Mouse (Mus musculus) kidney, embryonic 15.5 days (tissue): Measurements from ENCODE around the gene Slc25a33. TPM values are rescaled to one million over a fixed set of nuclear protein-coding genes. Genes with fewer than 3 reads are reported as not detected.

ENCODE experiments used
- ATAC-seq: fragments of 200-750 bp; cut with Nextera tagmentation; replicated peaks from 2 replicates; pipeline ENCODE4 v1.8.0; 2017; ENCODE audit warnings: moderate TSS enrichment; ENCODE audit not compliant: low FRiP score
- H3K27ac ChIP-seq: fragments of 300-500 bp; sonication (generic); 2 replicates; pipeline ENCODE4 v1.5.1; 2015; ENCODE audit warnings: mild to moderate bottlenecking, inconsistent platforms
- H3K27me3 ChIP-seq: fragments of 300-500 bp; sonication (generic); 2 replicates; pipeline ENCODE4 v1.6.1; 2015; ENCODE audit warnings: inconsistent platforms
- H3K36me3 ChIP-seq: fragments of 300-500 bp; sonication (generic); 2 replicates; pipeline ENCODE4 v1.6.1; 2015; ENCODE audit warnings: inconsistent platforms
- H3K4me1 ChIP-seq: fragments of 300-500 bp; sonication (generic); 2 replicates; pipeline ENCODE4 v1.6.1; 2015; ENCODE audit warnings: inconsistent platforms
- H3K4me2 ChIP-seq: fragments of 300-500 bp; sonication (generic); 2 replicates; pipeline ENCODE4 v1.6.1; 2015; ENCODE audit warnings: moderate library complexity, mild to moderate bottlenecking, inconsistent platforms
- H3K4me3 ChIP-seq: fragments of 300-500 bp; sonication (generic); replicated peaks from 2 replicates; pipeline ENCODE4 v1.5.1; 2015; ENCODE audit warnings: mild to moderate bottlenecking, inconsistent platforms
- H3K9ac ChIP-seq: fragments of 300-500 bp; sonication (generic); 2 replicates; pipeline ENCODE4 v1.6.1; 2015; ENCODE audit warnings: mild to moderate bottlenecking, inconsistent platforms
- H3K9me3 ChIP-seq: fragments of 300-500 bp; sonication (generic); replicated peaks from 2 replicates; pipeline ENCODE4 v1.6.1; 2016; ENCODE audit warnings: inconsistent platforms
- WGBS: fragments of 180-500 bp; shearing (Covaris S2); methylation state at CpG from one replicate; pipeline ENCODE4 v1.1.7; 2015; ENCODE audit warnings: mixed read lengths; 5-methylcytosine and 5-hydroxymethylcytosine counted together
- polyA plus RNA-seq: library from polyadenylated mRNA; unstranded; fragments of >200 nt; fragmentation: Nextera tagmentation; extraction: Ambion mirVana; gene quantifications from 2 replicates; pipeline ENCODE4 v1.2.1, GENCODE M21; 2015

Slc25a33 gene
- polyA plus RNA-seq, 1 experiment from 2014 or later: 14.2 TPM

- Histone ChIP-seq H3K4me1 (peaks cover 42% of the 10 kb centered on the region), H3K27me3 (no peaks in the 10 kb centered on the region), H3K9ac (no peak overlapping the region), H3K9me3 (no peaks in the 10 kb centered on the region), H3K4me2 (no peak overlapping the region), H3K4me3 (no peak overlapping the region), H3K36me3 (no peaks in the 10 kb centered on the region), H3K27ac (no peak overlapping the region)
- no peak for ATAC-seq
- WGBS: 51% methylated on average over 13 of the region's 13 CpGs
These were observed 19.3 kb upstream of the Slc25a33 start for GRCm38 (mm10) chr4:149793156-149794009.

- Histone ChIP-seq H3K4me3 (no peak overlapping the region), H3K4me1 (peaks cover 34% of the 10 kb centered on the region), H3K4me2 (no peak overlapping the region), H3K27ac (no peak overlapping the region), H3K9me3 (no peaks in the 10 kb centered on the region), H3K36me3 (no peaks in the 10 kb centered on the region), H3K9ac (no peak overlapping the region), H3K27me3 (no peaks in the 10 kb centered on the region)
- WGBS: 30% methylated on average over 10 of the region's 10 CpGs
- no peak for ATAC-seq
These were observed 18.2 kb upstream of the Slc25a33 start for GRCm38 (mm10) chr4:149792159-149792800.

- H3K4me2 ChIP-seq: no peak overlapping the region
- peaks cover 33% of the 10 kb centered on the region for H3K4me1 ChIP-seq
- H3K27ac ChIP-seq: no peak overlapping the region
- no peaks in the 10 kb centered on the region for H3K27me3 ChIP-seq
- no peak for ATAC-seq
- no peak overlapping the region for H3K4me3 ChIP-seq
- H3K9me3 ChIP-seq: no peaks in the 10 kb centered on the region
- WGBS: 75% methylated on average over 4 of the region's 4 CpGs
- no peaks in the 10 kb centered on the region for H3K36me3 ChIP-seq
- no peak overlapping the region for H3K9ac ChIP-seq
These were observed 17.4 kb upstream of the Slc25a33 start for GRCm38 (mm10) chr4:149791470-149791869.

DNA sequence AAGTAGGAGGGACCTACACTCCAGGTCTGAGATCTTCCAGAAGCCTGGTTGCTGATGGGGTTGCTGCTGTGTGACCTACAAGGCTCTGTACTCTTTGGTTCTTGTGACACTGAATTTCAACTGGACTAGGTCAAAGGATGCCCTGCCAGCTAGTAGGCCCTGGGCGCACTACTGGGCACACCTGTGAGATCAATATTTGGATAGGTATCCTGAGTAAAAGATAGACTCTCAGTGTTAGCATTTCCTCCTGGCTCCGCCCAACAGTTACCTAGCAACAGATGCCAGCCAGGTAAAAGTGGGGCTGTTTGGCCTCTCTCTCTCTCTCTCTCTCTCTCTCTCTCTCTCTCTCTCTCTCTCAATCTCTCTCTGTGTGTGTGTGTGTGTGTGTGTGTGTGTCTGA is 16.9 kb upstream of the Slc25a33 start:
- WGBS: 93% methylated on average over 2 of the region's 2 CpGs
- 0 out of 2 replicates have a peak, but pooled peaks have one; percentile 13 for ATAC-seq

GRCm38 (mm10) chr4:149790546-149790945 is 16.5 kb upstream of the Slc25a33 start:
- Histone ChIP-seq H3K4me1 (peaks cover 33% of the 10 kb centered on the region), H3K4me3 (no peak overlapping the region), H3K36me3 (no peaks in the 10 kb centered on the region), H3K9ac (no peak overlapping the region), H3K9me3 (no peaks in the 10 kb centered on the region), H3K27ac (peak overlapping the region; percentile 70), H3K27me3 (no peaks in the 10 kb centered on the region), H3K4me2 (no peak overlapping the region)
- WGBS: 49% methylated on average over 4 of the region's 4 CpGs
- 0 out of 2 replicates have a peak, but pooled peaks have one; percentile 16 for ATAC-seq

More for the DNA sequence above, 16.9 kb upstream of the Slc25a33 start:
- Histone ChIP-seq H3K4me3 (no peak overlapping the region), H3K9me3 (no peaks in the 10 kb centered on the region), H3K4me2 (no peak overlapping the region), H3K9ac (no peak overlapping the region), H3K27me3 (no peaks in the 10 kb centered on the region), H3K36me3 (no peaks in the 10 kb centered on the region), H3K27ac (peak overlapping the region; percentile 70), H3K4me1 (peaks cover 33% of the 10 kb centered on the region)

- Histone ChIP-seq H3K27me3 (no peaks in the 10 kb centered on the region), H3K27ac (peak overlapping the region; percentile 70), H3K36me3 (no peaks in the 10 kb centered on the region), H3K9me3 (no peaks in the 10 kb centered on the region), H3K4me3 (no peak overlapping the region), H3K9ac (no peak overlapping the region), H3K4me2 (no peak overlapping the region), H3K4me1 (peaks cover 33% of the 10 kb centered on the region)
- WGBS: 82% methylated on average over 13 of the region's 13 CpGs
- ATAC-seq: no peak
These were observed 15.5 kb upstream of the Slc25a33 start for GRCm38 (mm10) chr4:149789421-149790194.

DNA sequence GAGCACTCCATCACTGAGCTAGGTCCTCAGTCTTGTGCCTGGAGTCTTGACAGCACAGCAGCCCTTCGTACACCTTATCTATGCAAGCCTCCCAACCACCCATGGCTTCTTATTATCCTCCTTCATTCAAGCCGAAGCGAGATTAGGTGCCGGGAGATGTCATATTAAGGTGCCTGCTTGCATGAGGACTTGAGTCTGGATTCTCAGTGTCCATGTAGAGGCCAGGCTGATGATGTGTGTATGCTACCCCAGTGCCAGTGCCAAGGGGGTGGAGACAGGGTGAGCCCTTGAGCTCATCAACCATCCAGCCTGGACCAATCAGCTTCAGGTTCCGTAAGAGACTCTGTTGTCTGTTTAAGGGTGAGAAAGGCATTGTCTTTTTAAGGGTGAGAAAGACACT is 10.8 kb upstream of the Slc25a33 start:
- Histone ChIP-seq H3K4me2 (no peak overlapping the region), H3K9ac (no peak overlapping the region), H3K4me3 (no peak overlapping the region), H3K36me3 (no peaks in the 10 kb centered on the region), H3K4me1 (peaks cover 14% of the 10 kb centered on the region), H3K9me3 (no peaks in the 10 kb centered on the region), H3K27me3 (no peaks in the 10 kb centered on the region), H3K27ac (no peak overlapping the region)
- 91% methylated on average over 5 of the region's 5 CpGs for WGBS
- no peak for ATAC-seq

DNA sequence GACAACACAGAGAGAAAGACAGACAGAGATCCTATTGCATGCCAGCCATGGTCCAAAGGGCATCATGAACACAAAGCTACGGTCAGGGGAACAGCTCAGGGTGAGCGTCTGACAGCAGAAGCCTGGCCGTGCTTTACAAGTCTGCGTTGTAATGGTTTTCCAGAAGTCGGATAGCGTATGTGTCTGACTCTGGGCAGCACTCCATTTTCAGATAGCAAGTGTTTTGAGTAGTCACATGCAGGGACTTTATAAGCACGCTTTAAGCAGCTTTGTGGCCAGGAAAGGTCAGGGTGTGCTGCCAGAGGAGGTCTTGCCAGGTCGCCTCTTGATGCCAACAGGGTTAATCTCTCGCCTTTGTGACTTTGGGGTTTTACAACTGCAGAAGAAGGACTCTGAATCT is 10.3 kb upstream of the Slc25a33 start:
- Histone ChIP-seq H3K36me3 (no peaks in the 10 kb centered on the region), H3K9ac (no peak overlapping the region), H3K9me3 (no peaks in the 10 kb centered on the region), H3K27me3 (no peaks in the 10 kb centered on the region), H3K4me3 (no peak overlapping the region), H3K4me1 (peaks cover 14% of the 10 kb centered on the region), H3K27ac (no peak overlapping the region), H3K4me2 (no peak overlapping the region)
- WGBS: 82% methylated on average over 9 of the region's 9 CpGs
- ATAC-seq: no peak

DNA sequence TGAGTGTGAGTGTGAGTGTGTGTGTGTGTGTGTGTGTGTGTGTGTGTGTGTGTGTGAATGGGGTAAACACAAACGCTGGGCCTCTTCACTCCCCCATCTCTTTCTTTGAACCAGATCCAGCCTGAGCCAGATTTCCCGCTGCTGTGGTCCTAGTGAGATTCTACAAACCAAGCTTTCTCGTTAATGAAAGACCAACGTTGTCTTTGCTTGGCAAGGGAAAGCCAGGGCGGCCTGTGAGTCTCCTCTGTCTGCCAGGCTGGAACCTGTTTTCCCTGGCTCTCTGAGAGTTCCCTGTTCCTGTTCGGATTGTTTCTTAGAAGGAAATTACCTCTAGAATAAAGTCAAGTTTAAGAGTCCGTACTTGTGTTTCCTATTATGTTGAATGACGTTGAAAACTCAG is 8.9 kb upstream of the Slc25a33 start:
- peak overlapping the region; percentile 68 for H3K27ac ChIP-seq
- WGBS: 70% methylated on average over 8 of the region's 8 CpGs
- peaks cover 14% of the 10 kb centered on the region for H3K4me1 ChIP-seq
- no peak overlapping the region for H3K4me3 ChIP-seq
- no peak overlapping the region for H3K4me2 ChIP-seq
- no peaks in the 10 kb centered on the region for H3K27me3 ChIP-seq
- no peak overlapping the region for H3K9ac ChIP-seq
- no peaks in the 10 kb centered on the region for H3K36me3 ChIP-seq
- ATAC-seq: no peak; the same call in 1 of the 2 replicates
- H3K9me3 ChIP-seq: no peaks in the 10 kb centered on the region

DNA sequence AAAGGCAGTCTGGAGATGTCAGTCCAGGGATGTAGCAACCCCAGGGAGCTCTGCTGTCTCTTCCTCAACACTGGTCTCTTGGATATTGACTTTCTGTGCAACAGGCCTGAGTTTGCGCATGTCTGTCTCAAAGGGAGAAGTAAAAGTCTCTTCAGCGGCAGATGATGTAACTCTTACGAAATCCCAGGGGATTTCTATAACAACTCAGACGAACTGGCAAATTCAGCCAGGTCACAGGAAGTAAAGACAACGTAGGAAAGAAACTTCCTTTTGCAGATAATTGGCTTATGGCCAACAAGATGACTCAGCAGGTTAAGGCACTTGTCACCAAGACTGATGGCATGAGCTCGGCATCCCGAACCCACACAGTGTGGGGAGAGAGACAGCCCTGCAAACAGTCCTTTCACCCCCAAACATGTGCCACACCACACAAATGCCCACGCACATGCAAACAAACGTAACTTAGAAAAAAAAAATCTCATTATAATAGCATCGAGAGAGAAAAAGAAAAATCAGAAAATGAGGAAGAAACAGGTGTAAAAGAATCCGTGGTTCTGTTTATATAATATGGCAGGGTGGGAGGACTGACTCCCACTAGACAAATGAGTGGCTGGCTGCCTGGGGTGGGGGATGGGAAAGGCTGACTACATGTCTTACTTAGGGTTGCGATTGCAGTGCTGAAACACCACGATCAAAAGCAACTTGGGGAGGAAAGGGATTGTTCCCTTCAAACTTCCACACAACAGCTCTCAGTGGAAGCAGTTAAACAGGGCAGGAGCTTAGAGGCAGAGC is 6.7 kb upstream of the Slc25a33 start:
- H3K27ac ChIP-seq: no peak overlapping the region
- H3K36me3 ChIP-seq: no peaks in the 10 kb centered on the region
- no peak overlapping the region for H3K9ac ChIP-seq
- H3K4me2 ChIP-seq: no peak overlapping the region
- 53% methylated on average over 13 of the region's 13 CpGs for WGBS
- H3K4me3 ChIP-seq: no peak overlapping the region
- ATAC-seq: no peak
- H3K9me3 ChIP-seq: no peaks in the 10 kb centered on the region
- peaks cover 18% of the 10 kb centered on the region for H3K4me1 ChIP-seq
- H3K27me3 ChIP-seq: no peaks in the 10 kb centered on the region

GRCm38 (mm10) chr4:149779966-149780365 is 5.9 kb upstream of the Slc25a33 start:
- no peaks in the 10 kb centered on the region for H3K36me3 ChIP-seq
- ATAC-seq: no peak
- peaks cover 24% of the 10 kb centered on the region for H3K4me1 ChIP-seq
- WGBS: 81% methylated on average over 9 of the region's 9 CpGs
- no peak overlapping the region for H3K27ac ChIP-seq
- no peaks in the 10 kb centered on the region for H3K9me3 ChIP-seq
- H3K9ac ChIP-seq: no peak overlapping the region
- no peak overlapping the region for H3K4me2 ChIP-seq
- no peak overlapping the region for H3K4me3 ChIP-seq
- H3K27me3 ChIP-seq: no peaks in the 10 kb centered on the region
